Mouse (Mus musculus): ENCODE data around the gene Prkag2. TPM values are rescaled to one million over a fixed set of nuclear protein-coding genes. Genes with fewer than 3 reads are reported as not detected.

Prkag2 gene
- polyA plus RNA-seq, 1 experiment from 2014 or later: 24.4 TPM

- Histone ChIP-seq H3K9ac (peak overlapping the region; percentile 49; the same call in 1 of the 2 replicates), H3K27me3 (0 out of 2 replicates have a peak, but pooled peaks cover 3% of the 10 kb centered on the region), H3K4me2 (peak overlapping the region; percentile 53), H3K4me1 (peaks cover 16% of the 10 kb centered on the region), H3K36me3 (no peaks in the 10 kb centered on the region), H3K9me3 (no peaks in the 10 kb centered on the region), H3K27ac (no peak overlapping the region), H3K4me3 (0 out of 2 replicates have a peak overlapping the region, but pooled peaks have one; percentile 9)
- 9% methylated on average over 8 of the region's 8 CpGs for WGBS
- ATAC-seq (ENCODE audit: insufficient number of reproducible peaks, insufficient read depth, low FRiP score, low TSS enrichment, low read depth): peak; percentile 72
Observed at GRCm38 (mm10) chr5:25011019-25011485, 89.4 kb downstream of the Prkag2 start.

- H3K36me3 ChIP-seq: no peaks in the 10 kb centered on the region
- no peaks in the 10 kb centered on the region for H3K9me3 ChIP-seq
- H3K27ac ChIP-seq: peak overlapping the region; percentile 48; the same call in 1 of the 2 replicates
- 0 out of 2 replicates have a peak, but pooled peaks cover 3% of the 10 kb centered on the region for H3K27me3 ChIP-seq
- peak; percentile 50; the same call in 1 of the 2 replicates for ATAC-seq (ENCODE audit: insufficient number of reproducible peaks, insufficient read depth, low FRiP score, low TSS enrichment, low read depth)
- H3K9ac ChIP-seq: peak overlapping the region; percentile 49; the same call in 1 of the 2 replicates
- H3K4me2 ChIP-seq: peak overlapping the region; percentile 53
- 0 out of 2 replicates have a peak overlapping the region, but pooled peaks have one; percentile 9 for H3K4me3 ChIP-seq
- 2% methylated on average over 9 of the region's 9 CpGs for WGBS
- peaks cover 16% of the 10 kb centered on the region for H3K4me1 ChIP-seq
Observed at GRCm38 (mm10) chr5:25010438-25010892, 90.0 kb downstream of the Prkag2 start.

GRCm38 (mm10) chr5:25009770-25010169 lies 90.7 kb downstream of the Prkag2 start:
- Histone ChIP-seq H3K27me3 (0 out of 2 replicates have a peak, but pooled peaks cover 3% of the 10 kb centered on the region), H3K9ac (no peak overlapping the region), H3K27ac (no peak overlapping the region), H3K9me3 (no peaks in the 10 kb centered on the region), H3K36me3 (no peaks in the 10 kb centered on the region), H3K4me1 (peaks cover 16% of the 10 kb centered on the region), H3K4me3 (no peak overlapping the region), H3K4me2 (no peak overlapping the region)
- ATAC-seq (ENCODE audit: insufficient number of reproducible peaks, insufficient read depth, low FRiP score, low TSS enrichment, low read depth): no peak
- 40% methylated on average over 3 of the region's 3 CpGs for WGBS

GRCm38 (mm10) chr5:25008966-25009365 lies 91.5 kb downstream of the Prkag2 start:
- no peaks in the 10 kb centered on the region for H3K9me3 ChIP-seq
- H3K9ac ChIP-seq: no peak overlapping the region
- 59% methylated on average over 3 of the region's 3 CpGs for WGBS
- H3K4me3 ChIP-seq: no peak overlapping the region
- peaks cover 16% of the 10 kb centered on the region for H3K4me1 ChIP-seq
- no peak overlapping the region for H3K27ac ChIP-seq
- no peak overlapping the region for H3K4me2 ChIP-seq
- ATAC-seq (ENCODE audit: insufficient number of reproducible peaks, insufficient read depth, low FRiP score, low TSS enrichment, low read depth): no peak
- H3K27me3 ChIP-seq: 0 out of 2 replicates have a peak, but pooled peaks cover 3% of the 10 kb centered on the region
- H3K36me3 ChIP-seq: no peaks in the 10 kb centered on the region

- no peak overlapping the region for H3K9ac ChIP-seq
- peak; percentile 39; the same call in 1 of the 2 replicates for ATAC-seq (ENCODE audit: insufficient number of reproducible peaks, insufficient read depth, low FRiP score, low TSS enrichment, low read depth)
Observed at GRCm38 (mm10) chr5:25006848-25007247, 93.6 kb downstream of the Prkag2 start.

GRCm38 (mm10) chr5:25005532-25006129 lies 94.8 kb downstream of the Prkag2 start:
- Histone ChIP-seq H3K4me3 (no peak overlapping the region), H3K36me3 (no peaks in the 10 kb centered on the region), H3K27me3 (0 out of 2 replicates have a peak, but pooled peaks cover 3% of the 10 kb centered on the region), H3K4me1 (peaks cover 17% of the 10 kb centered on the region), H3K9ac (no peak overlapping the region), H3K9me3 (no peaks in the 10 kb centered on the region), H3K4me2 (no peak overlapping the region), H3K27ac (no peak overlapping the region)
- no peak for ATAC-seq (ENCODE audit: insufficient number of reproducible peaks, insufficient read depth, low FRiP score, low TSS enrichment, low read depth)
- WGBS: 43% methylated on average over 6 of the region's 6 CpGs

More at GRCm38 (mm10) chr5:25006848-25007247, 93.6 kb downstream of the Prkag2 start:
- H3K27me3 ChIP-seq: 0 out of 2 replicates have a peak, but pooled peaks cover 3% of the 10 kb centered on the region
- peaks cover 16% of the 10 kb centered on the region for H3K4me1 ChIP-seq
- H3K27ac ChIP-seq: no peak overlapping the region
- H3K4me3 ChIP-seq: no peak overlapping the region
- WGBS: 44% methylated on average over 8 of the region's 8 CpGs
- no peak overlapping the region for H3K4me2 ChIP-seq
- H3K9me3 ChIP-seq: no peaks in the 10 kb centered on the region
- no peaks in the 10 kb centered on the region for H3K36me3 ChIP-seq

GRCm38 (mm10) chr5:25001391-25001794 lies 99.0 kb downstream of the Prkag2 start:
- 0 out of 2 replicates have a peak overlapping the region, but pooled peaks have one; percentile 16 for H3K27ac ChIP-seq
- no peaks in the 10 kb centered on the region for H3K36me3 ChIP-seq
- H3K4me1 ChIP-seq: peaks cover 6% of the 10 kb centered on the region; the same call in 1 of the 2 replicates
- H3K4me2 ChIP-seq: no peak overlapping the region
- WGBS: 39% methylated on average over 8 of the region's 8 CpGs
- no peak overlapping the region for H3K9ac ChIP-seq
- H3K9me3 ChIP-seq: no peaks in the 10 kb centered on the region
- H3K4me3 ChIP-seq: no peak overlapping the region
- no peaks in the 10 kb centered on the region for H3K27me3 ChIP-seq
- ATAC-seq (ENCODE audit: insufficient number of reproducible peaks, insufficient read depth, low FRiP score, low TSS enrichment, low read depth): no peak

DNA sequence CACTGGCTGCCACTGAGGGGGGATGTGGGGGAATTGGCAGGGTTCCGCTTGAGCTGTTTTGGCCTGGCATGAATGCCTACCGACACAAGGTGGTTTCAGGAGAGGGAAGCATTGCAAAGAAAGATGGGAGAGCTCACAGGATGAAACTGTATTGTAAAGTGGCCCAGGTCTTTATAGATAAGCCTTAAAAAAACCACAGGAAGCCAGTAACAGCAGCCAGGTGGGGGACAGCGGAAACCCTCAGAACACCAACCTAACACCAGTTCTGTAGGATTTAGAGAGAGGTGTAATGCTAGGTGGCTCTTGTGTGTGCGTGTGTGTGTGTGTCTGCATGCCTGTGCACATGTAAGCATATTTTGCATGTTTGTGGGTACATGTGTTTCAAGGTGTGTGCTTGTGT lies 101.1 kb downstream of the Prkag2 start:
- ATAC-seq (ENCODE audit: insufficient number of reproducible peaks, insufficient read depth, low FRiP score, low TSS enrichment, low read depth): no peak
- WGBS: 79% methylated on average over 4 of the region's 4 CpGs
- H3K9me3 ChIP-seq: no peaks in the 10 kb centered on the region
- no peak overlapping the region for H3K4me2 ChIP-seq
- H3K9ac ChIP-seq: no peak overlapping the region
- no peak overlapping the region for H3K27ac ChIP-seq
- peaks cover 19% of the 10 kb centered on the region for H3K4me1 ChIP-seq
- no peaks in the 10 kb centered on the region for H3K36me3 ChIP-seq
- no peaks in the 10 kb centered on the region for H3K27me3 ChIP-seq
- H3K4me3 ChIP-seq: no peak overlapping the region

- no peak for ATAC-seq (ENCODE audit: insufficient number of reproducible peaks, insufficient read depth, low FRiP score, low TSS enrichment, low read depth)
- WGBS: 32% methylated on average over 13 of the region's 13 CpGs
- Histone ChIP-seq H3K4me3 (peak overlapping the region; percentile 27), H3K27ac (peak overlapping the region; percentile 35; the same call in 1 of the 2 replicates), H3K4me1 (peaks cover 22% of the 10 kb centered on the region), H3K27me3 (no peaks in the 10 kb centered on the region), H3K9ac (peak overlapping the region; percentile 32), H3K36me3 (no peaks in the 10 kb centered on the region), H3K4me2 (peak overlapping the region; percentile 52), H3K9me3 (no peaks in the 10 kb centered on the region)
Observed at GRCm38 (mm10) chr5:24995576-24996100, 104.8 kb downstream of the Prkag2 start.

DNA sequence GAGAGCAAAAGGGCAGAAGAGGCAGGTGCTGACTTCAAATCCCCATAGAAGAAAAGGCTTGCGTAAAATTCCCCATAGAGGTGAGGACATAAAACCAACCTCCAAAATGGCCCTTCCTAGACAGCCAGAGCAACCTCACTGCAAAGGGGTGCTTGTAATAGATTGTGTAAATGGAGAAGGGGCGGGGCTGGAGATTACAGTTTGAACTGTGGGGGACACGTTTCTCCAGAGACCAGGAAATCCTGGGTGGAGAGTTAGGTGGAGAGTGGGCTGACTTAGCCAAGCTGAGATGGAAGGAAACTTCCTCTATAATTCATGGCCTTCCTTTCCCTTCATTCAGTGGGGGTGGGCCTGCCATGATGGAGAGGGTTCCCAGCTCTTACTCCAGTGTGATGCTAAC lies 107.3 kb downstream of the Prkag2 start:
- peaks cover 22% of the 10 kb centered on the region for H3K4me1 ChIP-seq
- H3K27ac ChIP-seq: no peak overlapping the region
- H3K4me3 ChIP-seq: no peak overlapping the region
- ATAC-seq (ENCODE audit: insufficient number of reproducible peaks, insufficient read depth, low FRiP score, low TSS enrichment, low read depth): no peak
- no peak overlapping the region for H3K4me2 ChIP-seq
- H3K36me3 ChIP-seq: no peaks in the 10 kb centered on the region
- 67% methylated on average over 3 of the region's 3 CpGs for WGBS
- no peaks in the 10 kb centered on the region for H3K9me3 ChIP-seq
- H3K9ac ChIP-seq: no peak overlapping the region
- H3K27me3 ChIP-seq: no peaks in the 10 kb centered on the region

DNA sequence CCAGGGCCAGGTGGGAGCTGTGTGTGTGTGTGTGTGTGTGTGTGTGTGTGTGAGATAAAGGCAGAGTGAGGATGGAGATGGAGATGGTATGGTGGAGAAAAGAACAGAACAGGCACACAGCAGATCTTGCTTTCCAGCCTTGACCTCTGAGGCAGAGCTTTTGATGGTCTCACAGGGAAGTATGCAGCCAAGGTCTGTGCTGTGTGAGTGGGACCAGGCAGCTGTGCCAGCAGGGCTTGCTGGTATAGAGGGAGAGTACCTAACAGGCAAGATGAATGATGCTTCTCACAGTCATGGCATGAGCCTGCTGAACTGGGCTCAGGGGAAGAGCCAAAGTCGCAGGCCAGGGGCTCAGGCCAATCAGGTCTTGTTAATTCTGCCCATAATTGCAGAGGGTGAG lies 108.9 kb downstream of the Prkag2 start:
- Histone ChIP-seq H3K4me2 (no peak overlapping the region), H3K27me3 (no peaks in the 10 kb centered on the region), H3K4me1 (peaks cover 28% of the 10 kb centered on the region), H3K9me3 (no peaks in the 10 kb centered on the region), H3K27ac (no peak overlapping the region), H3K4me3 (no peak overlapping the region), H3K36me3 (no peaks in the 10 kb centered on the region), H3K9ac (no peak overlapping the region)
- no peak for ATAC-seq (ENCODE audit: insufficient number of reproducible peaks, insufficient read depth, low FRiP score, low TSS enrichment, low read depth)
- 54% methylated on average over 1 of the region's 1 CpGs for WGBS

DNA sequence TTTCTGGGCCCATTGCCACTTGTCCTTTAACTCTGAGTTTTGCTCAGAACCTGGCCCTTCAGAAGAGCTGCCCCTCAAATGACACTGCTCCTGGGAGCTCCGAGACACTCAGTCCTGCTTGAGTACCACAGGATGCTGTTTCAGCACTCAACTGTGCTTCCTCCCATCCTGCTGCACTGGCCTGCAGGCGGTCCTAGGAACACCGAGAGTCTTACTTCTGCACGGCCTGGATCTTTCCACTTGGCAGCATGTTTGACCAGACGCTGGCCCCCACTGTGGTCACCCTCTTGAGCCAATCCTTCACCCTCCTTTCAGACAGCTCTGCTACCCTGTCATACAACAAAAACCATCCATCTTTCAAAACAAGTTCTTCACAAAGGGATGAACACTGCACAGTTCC lies 110.0 kb downstream of the Prkag2 start:
- WGBS: 68% methylated on average over 5 of the region's 5 CpGs
- H3K4me1 ChIP-seq: peaks cover 30% of the 10 kb centered on the region
- no peak overlapping the region for H3K4me3 ChIP-seq
- no peak for ATAC-seq (ENCODE audit: insufficient number of reproducible peaks, insufficient read depth, low FRiP score, low TSS enrichment, low read depth)
- H3K27ac ChIP-seq: no peak overlapping the region
- no peak overlapping the region for H3K4me2 ChIP-seq
- no peaks in the 10 kb centered on the region for H3K27me3 ChIP-seq
- H3K9me3 ChIP-seq: no peaks in the 10 kb centered on the region
- H3K36me3 ChIP-seq: no peaks in the 10 kb centered on the region
- H3K9ac ChIP-seq: no peak overlapping the region
